Mouse (Mus musculus) lung, adult 2 months (tissue): Measurements from ENCODE around the gene Ppard.
A peak's percentile ranks its signal among the peaks of the same experiment; 100 is the strongest.

Experiments
- CTCF ChIP-seq: fragments of 200-500 bp; IDR thresholded peaks from 2 replicates; pipeline ENCODE4 v1.5.1; 2011; ENCODE audit warnings: mild to moderate bottlenecking, low read length, control low read depth; ENCODE audit not compliant: insufficient read depth
- POLR2A ChIP-seq: fragments of 200-500 bp; IDR thresholded peaks from 2 replicates; pipeline ENCODE4 v1.6.1; 2011; ENCODE audit warnings: low read depth, mild to moderate bottlenecking, control low read depth, low read length, borderline replicate concordance; ENCODE audit errors: extremely low read depth

DNA sequence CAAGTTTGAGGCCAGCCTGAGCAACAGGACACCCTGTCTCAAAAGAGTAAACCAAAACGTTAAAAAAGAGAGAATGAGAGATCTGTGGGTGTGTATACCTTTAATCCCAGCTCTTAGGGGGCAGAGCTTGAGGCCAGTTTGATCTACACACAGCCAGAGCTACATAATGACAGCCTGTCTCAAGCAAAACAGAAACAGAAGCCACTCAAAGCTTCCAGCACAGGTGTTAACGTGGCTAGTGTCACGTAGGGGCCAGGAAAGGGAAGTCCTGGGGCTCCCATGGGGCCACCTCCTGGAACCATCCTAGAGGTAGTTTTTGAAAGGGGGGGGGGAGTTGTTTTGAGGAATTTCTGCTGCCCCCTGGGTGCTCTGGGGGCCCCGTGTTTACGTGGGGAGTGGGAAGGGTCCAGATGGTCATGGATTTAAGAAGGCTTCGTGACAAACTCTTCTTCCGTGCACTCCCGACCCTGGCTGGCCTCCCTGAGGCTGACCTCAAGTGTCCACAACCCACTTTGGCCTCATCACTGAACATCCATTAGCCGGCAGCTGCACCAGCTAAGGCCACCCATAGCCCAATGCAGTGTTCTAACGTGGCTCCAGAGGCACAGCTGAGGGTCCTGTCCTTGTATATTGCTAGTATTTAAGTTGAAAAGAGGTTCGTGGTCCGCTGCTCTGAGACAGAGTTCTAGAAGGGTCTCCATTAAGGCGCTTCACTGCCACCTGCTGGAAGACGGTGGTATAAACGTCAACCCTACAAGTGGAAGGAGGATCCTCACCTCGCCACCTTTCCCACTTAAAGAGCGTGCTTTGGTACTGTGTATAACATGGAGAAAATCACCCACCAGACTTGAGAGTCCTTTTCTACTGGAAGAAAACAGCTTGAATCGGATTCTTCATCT lies 76.0 kb downstream of the Ppard start:
- no peak for TF ChIP-seq POLR2A
- peak; percentile 92 for TF ChIP-seq CTCF
